Mouse (Mus musculus) testis, adult 2 months (tissue): Measurements from ENCODE around the gene Tmem274.

Experiments used
- CTCF ChIP-seq: fragments of 200-500 bp; IDR thresholded peaks from 2 replicates; pipeline ENCODE4 v1.5.1; 2012; ENCODE audit warnings: low read depth, mild to moderate bottlenecking, inconsistent platforms, low read length, moderate library complexity; ENCODE audit not compliant: control insufficient read depth, insufficient read depth, insufficient replicate concordance
- POLR2A ChIP-seq: fragments of 200-500 bp; IDR thresholded peaks from 2 replicates; pipeline ENCODE4 v1.6.1; 2012; ENCODE audit warnings: low read depth, mild to moderate bottlenecking, inconsistent platforms, low read length, moderate library complexity; ENCODE audit not compliant: control insufficient read depth

DNA sequence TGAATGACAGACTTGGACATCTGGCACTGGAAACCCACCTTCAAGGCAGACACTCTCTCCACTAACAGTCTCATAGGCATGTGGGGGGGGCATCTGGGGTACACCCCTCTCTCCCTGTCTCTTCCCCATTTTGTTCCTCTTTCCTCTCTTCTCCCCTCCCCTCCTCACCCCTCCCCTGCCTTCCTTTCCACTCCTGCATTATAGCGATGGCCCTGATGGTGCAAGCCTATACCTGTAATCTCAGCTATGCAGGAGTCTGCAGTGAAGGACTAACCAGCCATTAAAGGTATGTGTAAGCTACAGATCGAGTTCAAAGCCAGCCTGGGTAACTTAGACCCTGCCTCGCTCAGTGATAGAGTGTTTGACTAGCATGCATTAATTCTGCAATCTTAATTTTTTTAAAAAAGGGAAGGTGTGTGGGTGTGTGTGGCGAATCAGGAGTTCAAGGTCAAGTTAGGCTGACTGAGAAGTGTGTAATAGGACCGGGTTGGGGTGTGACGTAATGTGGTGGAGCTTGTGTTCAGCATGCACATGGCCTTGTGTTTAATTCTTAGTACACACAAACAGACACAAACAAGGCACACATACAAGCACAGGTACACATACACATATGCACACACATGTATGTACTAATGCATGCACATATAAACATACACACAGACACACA is 14.7 kb upstream of the Tmem274 start:
- TF ChIP-seq POLR2A (no peak), CTCF (no peak)
